8 mouse cellular contexts compared by ENCODE assay signal in genomic region chr12:113185442-113186291, GRCm38 (mm10). TPM values are rescaled to one million over a fixed set of nuclear protein-coding genes. Genes with fewer than 3 reads are reported as not detected.
DNase-seq lines count a peak whose midpoint lies in the region; ATAC-seq lines count a peak whose summit lies in the region.

TSS of gene Tmem121 (plus strand) at chr12:113185930.

- ATAC-seq in lung, embryonic 16.5 days (ENCODE audit: low read depth) = peak; percentile 30; the same call in 1 of the 2 replicates
- no peak for ATAC-seq in embryonic facial prominence, embryonic 13.5 days (ENCODE audit: insufficient number of reproducible peaks, insufficient read depth, low FRiP score, low TSS enrichment, low read depth)
- ATAC-seq in kidney, embryonic 16.5 days (ENCODE audit: low FRiP score, low TSS enrichment) = peak; percentile 49; the same call in 1 of the 2 replicates

- H3K27ac ChIP-seq in lung, embryonic 16.5 days (ENCODE audit: low read length) = no peak within 1 kb of the TSS
- H3K27ac ChIP-seq in embryonic facial prominence, embryonic 13.5 days = no peak within 1 kb of the TSS
- H3K27ac ChIP-seq in kidney, embryonic 16.5 days (ENCODE audit: low read length) = no peak within 1 kb of the TSS

- H3K4me2 ChIP-seq in lung, embryonic 16.5 days (ENCODE audit: low read depth, low read length) = peak within 1 kb of the TSS; percentile 95
- H3K4me2 ChIP-seq in embryonic facial prominence, embryonic 13.5 days = peak within 1 kb of the TSS; percentile 85
- H3K4me2 ChIP-seq in kidney, embryonic 16.5 days (replicated peaks; ENCODE audit: low read depth, low read length) = peak within 1 kb of the TSS; percentile 91

- 2% methylated on average over 48 of the region's 63 CpGs for WGBS in lung, embryonic 16.5 days
- 2% methylated on average over 62 of the region's 63 CpGs for WGBS in embryonic facial prominence, embryonic 13.5 days
- under 1% methylated on average over 38 of the region's 63 CpGs for WGBS in kidney, embryonic 16.5 days

- peaks cover 25% of the 10 kb centered on the region for H3K4me1 ChIP-seq in lung, embryonic 16.5 days (replicated peaks; ENCODE audit: control insufficient read depth, insufficient read depth, low read length)
- peaks cover 28% of the 10 kb centered on the region for H3K4me1 ChIP-seq in embryonic facial prominence, embryonic 13.5 days
- peaks cover 22% of the 10 kb centered on the region for H3K4me1 ChIP-seq in kidney, embryonic 16.5 days (ENCODE audit: insufficient read depth, low read length)

- no peaks in the 10 kb centered on the region for H3K9me3 ChIP-seq in lung, embryonic 16.5 days (ENCODE audit: control insufficient read depth, low read length)
- no peaks in the 10 kb centered on the region for H3K9me3 ChIP-seq in embryonic facial prominence, embryonic 13.5 days
- no peaks in the 10 kb centered on the region for H3K9me3 ChIP-seq in kidney, embryonic 16.5 days (ENCODE audit: low read length)

- H3K27me3 ChIP-seq in lung, embryonic 16.5 days (ENCODE audit: control insufficient read depth, insufficient read depth, low read depth, low read length) = peaks cover 19% of the 10 kb centered on the region; the same call in 1 of the 2 replicates
- H3K27me3 ChIP-seq in embryonic facial prominence, embryonic 13.5 days = peaks cover 38% of the 10 kb centered on the region
- peaks cover 11% of the 10 kb centered on the region for H3K27me3 ChIP-seq in kidney, embryonic 16.5 days (ENCODE audit: insufficient read depth, low read length)

- peak within 1 kb of the TSS; percentile 67 for H3K4me3 ChIP-seq in lung, embryonic 16.5 days (ENCODE audit: low read length)
- H3K4me3 ChIP-seq in embryonic facial prominence, embryonic 13.5 days = peak within 1 kb of the TSS; percentile 74
- peak within 1 kb of the TSS; percentile 66 for H3K4me3 ChIP-seq in kidney, embryonic 16.5 days (ENCODE audit: low read length)

- H3K9ac ChIP-seq in lung, embryonic 16.5 days (ENCODE audit: low read length) = peak within 1 kb of the TSS; percentile 69
- peak within 1 kb of the TSS; percentile 80 for H3K9ac ChIP-seq in embryonic facial prominence, embryonic 13.5 days
- H3K9ac ChIP-seq in kidney, embryonic 16.5 days (replicated peaks; ENCODE audit: low read length) = peak within 1 kb of the TSS; percentile 63

- no peak for DNase-seq in lung, postnatal 14 days
- peak; percentile 47 to 64 for DNase-seq in adrenal gland, postnatal 36 days
- peak; percentile 50 for DNase-seq in mesoderm, embryonic 11.5 days (ENCODE audit: low read depth, low spot score)
- DNase-seq in thymus, postnatal 25 days = peak; percentile 54
- DNase-seq in urinary bladder, postnatal 4 days (ENCODE audit: low spot score in 2 of 2) = no peak

- no peaks in the 10 kb centered on the region; the same call in 1 of the 2 replicates for H3K36me3 ChIP-seq in lung, embryonic 16.5 days (ENCODE audit: control insufficient read depth, insufficient read depth, low read length)
- peaks cover 26% of the 10 kb centered on the region for H3K36me3 ChIP-seq in embryonic facial prominence, embryonic 13.5 days
- 0 out of 2 replicates have a peak, but pooled peaks cover 11% of the 10 kb centered on the region for H3K36me3 ChIP-seq in kidney, embryonic 16.5 days (ENCODE audit: insufficient read depth, low read length)

RNA-seq across cellular contexts. Expression of gene Tmem121, which starts in this region (rescaled TPM):
- 4.7 and 5.8 TPM in 2 replicates for polyA plus RNA-seq in lung, embryonic 16.5 days (2015; fragmentation: Nextera tagmentation; extraction: Ambion mirVana)
- 1 to 10 TPM; 4.5 to 7.4 TPM for total RNA-seq in adrenal gland, postnatal 36 days (2021)
- 16.6 and 18.0 TPM in 2 replicates for polyA plus RNA-seq in embryonic facial prominence, embryonic 13.5 days (2015; fragmentation: Nextera tagmentation; extraction: Ambion mirVana)
- 8.6 and 10.9 TPM in 2 replicates for polyA plus RNA-seq in kidney, embryonic 16.5 days (2015; fragmentation: Nextera tagmentation; extraction: Ambion mirVana)

Comparison
In these comparisons a context has a peak if more than half of its experiments do, and no peak if none do; other contexts are left out.
1. DNase-seq: peak in adrenal gland, postnatal 36 days (2 of 2), mesoderm, embryonic 11.5 days (single experiment) and thymus, postnatal 25 days (single experiment); none in lung, postnatal 14 days (single experiment) and urinary bladder, postnatal 4 days (0 of 2).
2. Peak in every context shown above with its lines, with median percentiles within 50 percentile points of each other: H3K4me2 ChIP-seq, H3K4me3 ChIP-seq and H3K9ac ChIP-seq.